Mouse (Mus musculus) megakaryocyte, adult 5-6 weeks (primary cell): ENCODE results near the gene Krt80. TPM values are rescaled to one million over a fixed set of nuclear protein-coding genes. Genes with fewer than 3 reads are reported as not detected.
"Not testable (repeated sequence)": the region's sequence is repeated elsewhere in the genome, so short reads cannot be mapped to it uniquely, and the experiment has no call there.

Experiments used
- ATAC-seq: 2 replicates; pipeline ENCODE4 v1.8.0; 2016; ENCODE audit warnings: mild to moderate bottlenecking, inconsistent platforms; ENCODE audit not compliant: poor library complexity, severe bottlenecking
- total RNA-seq, 2 experiments: library from RNA; stranded (forward) in 1 of 2; stranded (reverse) in 1 of 2; fragments of 153-499, 151-499 nt in 1 of 2; fragments of 221-1000, 200-1000 nt in 1 of 2; gene quantifications; 2 replicates each; pipeline versions ENCODE4 v1.2.3 to v1.2.4; 2015 to 2017

The Krt80 gene
- total RNA-seq, 2 experiments from 2014 or later: 31.7 to 45.8 TPM

GRCm38 (mm10) chr15:101352706-101353465 lies 17.1 kb downstream of the Krt80 start:
- ATAC-seq: no peak

GRCm38 (mm10) chr15:101352047-101352446 lies 17.9 kb downstream of the Krt80 start:
- ATAC-seq: peak; percentile 73

- peak; percentile 81 for ATAC-seq
These were observed 28.0 kb downstream of the Krt80 start for GRCm38 (mm10) chr15:101341797-101342515.

GRCm38 (mm10) chr15:101339537-101339936 lies 30.4 kb downstream of the Krt80 start:
- peak; percentile 81 for ATAC-seq

- ATAC-seq: no peak
These were observed 31.6 kb downstream of the Krt80 start for GRCm38 (mm10) chr15:101338359-101338758.

- ATAC-seq: peak; percentile 51
These were observed 33.3 kb downstream of the Krt80 start for GRCm38 (mm10) chr15:101336474-101337174.

GRCm38 (mm10) chr15:101333648-101334047 lies 36.3 kb downstream of the Krt80 start:
- peak; percentile 49; the same call in 1 of the 2 replicates for ATAC-seq

- no peak for ATAC-seq
These were observed 36.8 kb downstream of the Krt80 start for GRCm38 (mm10) chr15:101333165-101333564.

GRCm38 (mm10) chr15:101332370-101332769 lies 37.6 kb downstream of the Krt80 start:
- no peak for ATAC-seq

GRCm38 (mm10) chr15:101331090-101331489 lies 38.9 kb downstream of the Krt80 start:
- ATAC-seq: no peak

- no peak for ATAC-seq
These were observed 40.4 kb downstream of the Krt80 start for GRCm38 (mm10) chr15:101329564-101329892.

- ATAC-seq: no peak
These were observed 40.9 kb downstream of the Krt80 start for GRCm38 (mm10) chr15:101328876-101329563.

- ATAC-seq: peak; percentile 94
These were observed 42.7 kb downstream of the Krt80 start for GRCm38 (mm10) chr15:101327282-101327681.

GRCm38 (mm10) chr15:101325991-101326534 lies 43.9 kb downstream of the Krt80 start:
- no peak for ATAC-seq

GRCm38 (mm10) chr15:101324409-101324808 lies 45.6 kb downstream of the Krt80 start:
- not testable (repeated sequence) for ATAC-seq

- ATAC-seq: no peak
These were observed 46.5 kb downstream of the Krt80 start for GRCm38 (mm10) chr15:101323511-101323910.

GRCm38 (mm10) chr15:101322640-101323039 lies 47.3 kb downstream of the Krt80 start:
- ATAC-seq: no peak

GRCm38 (mm10) chr15:101322106-101322505 lies 47.9 kb downstream of the Krt80 start:
- no peak for ATAC-seq

- no peak for ATAC-seq
These were observed 48.8 kb downstream of the Krt80 start for GRCm38 (mm10) chr15:101321126-101321525.

GRCm38 (mm10) chr15:101320618-101321041 lies 49.3 kb downstream of the Krt80 start:
- ATAC-seq: no peak
